Mouse (Mus musculus) urinary bladder, adult 2 months (tissue): ENCODE measurements around the gene 4930432K21Rik. TPM values are rescaled to one million over a fixed set of nuclear protein-coding genes. Genes with fewer than 3 reads are reported as not detected.

ENCODE experiments used
- DNase-seq: peaks from one replicate; pipeline ENCODE4 v3.0.0; 2022; ENCODE audit warnings: low spot score
- polyA plus RNA-seq: library from polyadenylated mRNA; depleted of rRNA; stranded (reverse); fragments of >200 nt; gene quantifications from 2 replicates; pipeline ENCODE4 v1.2.3, GENCODE M21; 2012

4930432K21Rik gene
- polyA plus RNA-seq, 1 experiment = 0.74 TPM

DNA sequence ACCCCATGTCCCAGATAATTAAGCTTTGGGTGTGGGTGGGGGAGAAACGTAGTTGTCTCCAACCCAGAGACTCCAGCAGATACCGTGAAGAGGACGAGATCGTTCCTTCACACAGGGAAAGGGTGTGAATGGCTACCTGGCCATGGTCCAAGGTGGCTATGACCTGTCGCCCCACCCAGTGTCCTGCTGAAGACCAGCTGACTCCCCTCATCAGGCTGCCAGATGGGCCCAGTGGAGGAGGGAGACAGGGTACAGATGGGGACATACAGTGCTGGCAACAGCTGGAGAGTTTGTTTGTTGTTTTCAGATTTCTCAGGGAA is 666 bp downstream of the 4930432K21Rik start:
- DNase-seq = no peak

DNA sequence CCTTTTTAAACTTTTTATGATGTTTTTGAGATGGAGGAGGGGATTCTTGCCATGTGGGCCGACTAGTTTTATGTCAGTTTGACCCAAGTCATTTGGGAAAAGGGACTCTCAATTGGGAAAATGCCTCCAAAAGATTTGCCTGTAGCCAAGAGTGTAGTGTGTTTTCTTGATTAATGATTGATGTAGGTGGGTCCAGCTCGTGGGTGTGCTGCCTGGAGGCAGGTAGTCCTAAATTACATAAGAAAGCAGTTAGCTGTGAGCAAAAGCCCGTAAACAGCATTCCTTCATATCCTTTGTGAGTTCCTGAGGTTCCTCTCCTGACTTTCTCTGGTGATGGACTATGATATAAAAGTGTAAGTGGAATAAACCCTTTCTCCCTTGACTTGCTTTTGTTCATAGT is 1.4 kb downstream of the 4930432K21Rik start:
- DNase-seq = no peak

DNA sequence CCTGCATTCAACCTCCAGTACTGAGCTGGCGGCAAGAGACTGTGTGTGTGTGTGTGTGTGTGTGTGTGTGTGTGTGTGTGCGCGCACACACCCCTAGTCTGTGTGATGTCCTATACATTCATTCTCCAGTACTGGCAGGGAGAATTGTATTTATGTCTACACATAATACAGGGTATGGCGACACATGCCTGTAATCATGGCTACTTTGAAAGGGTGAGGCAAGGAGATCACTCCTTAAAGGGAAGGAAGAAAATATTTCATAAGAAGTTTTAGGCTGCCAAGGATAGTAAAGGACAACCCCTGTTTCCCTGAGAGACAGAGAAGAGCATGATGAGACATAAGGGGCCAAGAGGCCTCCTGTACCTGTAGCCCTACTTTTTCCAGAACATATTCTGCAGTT is 9.8 kb downstream of the 4930432K21Rik start:
- no peak for DNase-seq

- DNase-seq = no peak
Measured at GRCm38 (mm10) chr8:84167696-84168095, 19.9 kb downstream of the 4930432K21Rik start.

DNA sequence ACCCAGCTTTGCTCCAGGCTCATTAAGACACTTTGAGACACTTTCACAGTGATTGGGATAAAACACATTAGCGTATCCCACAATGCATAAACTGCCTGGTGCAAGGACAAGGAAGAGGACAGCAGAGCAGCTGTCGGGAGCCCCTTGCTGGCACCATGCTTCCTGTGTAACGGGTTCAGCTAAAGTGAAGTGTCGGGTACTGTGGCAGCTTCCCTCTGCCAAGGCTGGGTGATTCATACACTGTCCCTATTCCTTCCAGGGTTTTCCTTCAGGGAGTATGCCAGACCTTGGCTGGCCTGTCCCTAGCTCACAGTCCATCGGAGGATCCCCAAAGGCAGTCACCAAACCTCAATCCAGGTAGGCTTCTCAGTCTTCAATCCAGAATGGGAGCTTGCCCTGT is 22.3 kb downstream of the 4930432K21Rik start:
- no peak for DNase-seq

GRCm38 (mm10) chr8:84173861-84174260 is 26.0 kb downstream of the 4930432K21Rik start:
- no peak for DNase-seq

GRCm38 (mm10) chr8:84176560-84176959 is 28.7 kb downstream of the 4930432K21Rik start:
- DNase-seq = no peak

DNA sequence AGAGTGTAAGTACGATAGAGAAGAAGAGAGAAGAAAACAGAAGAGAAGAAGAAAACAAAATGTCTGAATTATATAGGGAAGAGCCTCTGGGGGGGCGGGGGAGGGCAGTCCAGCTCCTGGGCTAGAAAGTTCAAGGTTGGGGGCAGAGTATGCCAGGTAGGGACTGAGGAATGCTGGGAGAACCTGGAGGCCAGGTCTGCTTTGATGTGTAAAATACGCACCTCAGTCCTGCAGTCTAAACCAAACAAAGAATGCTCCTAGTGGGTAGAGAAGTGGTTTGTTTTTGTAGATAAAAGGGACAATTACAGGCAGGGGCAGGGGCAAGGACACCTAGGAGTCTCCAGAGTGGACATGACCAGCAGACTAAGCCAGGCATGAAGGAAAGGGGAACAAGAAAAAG is 29.6 kb downstream of the 4930432K21Rik start:
- DNase-seq = no peak

DNA sequence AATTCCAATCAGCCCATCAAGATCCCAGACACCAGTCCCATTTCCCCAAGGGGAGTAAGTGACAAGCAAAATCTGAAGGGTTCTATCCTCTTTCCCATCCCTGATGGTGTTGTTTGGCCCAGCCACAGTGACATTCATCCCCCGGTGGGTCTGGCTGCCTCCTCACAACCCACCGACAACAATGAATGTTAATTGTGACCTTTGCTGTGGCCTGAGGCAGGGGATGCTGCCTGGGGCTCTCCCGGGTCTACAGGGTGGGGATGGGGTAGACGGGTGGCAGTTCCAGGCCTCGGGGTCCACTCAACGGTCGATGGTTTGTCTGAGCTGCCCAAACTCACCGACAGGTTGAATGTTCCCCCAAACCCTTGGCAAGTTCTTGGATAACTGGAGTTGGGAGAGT is 30.8 kb downstream of the 4930432K21Rik start:
- DNase-seq = no peak

DNA sequence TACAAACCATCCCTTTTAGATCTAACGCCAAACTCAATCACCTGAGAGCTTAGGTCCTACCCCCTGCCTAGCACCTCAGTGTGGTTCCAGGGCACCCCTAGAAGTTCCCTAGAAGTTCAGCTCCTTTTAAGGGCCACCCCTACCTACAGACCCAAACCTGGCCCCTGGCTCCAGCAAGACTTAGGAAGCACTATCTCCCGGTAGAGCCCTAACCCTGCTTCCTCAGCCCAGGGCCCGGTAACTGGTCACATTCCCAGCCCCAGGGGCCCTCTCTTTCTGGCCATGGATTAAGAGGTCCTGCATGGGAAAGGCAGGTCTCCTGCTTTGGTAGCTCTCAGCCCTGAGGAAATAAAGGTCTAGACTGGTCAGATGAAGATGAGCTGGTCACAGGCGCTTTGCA is 32.1 kb downstream of the 4930432K21Rik start:
- DNase-seq = no peak

- no peak for DNase-seq
Measured at GRCm38 (mm10) chr8:84180530-84181190, 32.8 kb downstream of the 4930432K21Rik start.

GRCm38 (mm10) chr8:84182833-84183232 is 35.0 kb downstream of the 4930432K21Rik start:
- DNase-seq = no peak

GRCm38 (mm10) chr8:84183261-84184084 is 35.6 kb downstream of the 4930432K21Rik start:
- DNase-seq = peak; percentile 27

DNA sequence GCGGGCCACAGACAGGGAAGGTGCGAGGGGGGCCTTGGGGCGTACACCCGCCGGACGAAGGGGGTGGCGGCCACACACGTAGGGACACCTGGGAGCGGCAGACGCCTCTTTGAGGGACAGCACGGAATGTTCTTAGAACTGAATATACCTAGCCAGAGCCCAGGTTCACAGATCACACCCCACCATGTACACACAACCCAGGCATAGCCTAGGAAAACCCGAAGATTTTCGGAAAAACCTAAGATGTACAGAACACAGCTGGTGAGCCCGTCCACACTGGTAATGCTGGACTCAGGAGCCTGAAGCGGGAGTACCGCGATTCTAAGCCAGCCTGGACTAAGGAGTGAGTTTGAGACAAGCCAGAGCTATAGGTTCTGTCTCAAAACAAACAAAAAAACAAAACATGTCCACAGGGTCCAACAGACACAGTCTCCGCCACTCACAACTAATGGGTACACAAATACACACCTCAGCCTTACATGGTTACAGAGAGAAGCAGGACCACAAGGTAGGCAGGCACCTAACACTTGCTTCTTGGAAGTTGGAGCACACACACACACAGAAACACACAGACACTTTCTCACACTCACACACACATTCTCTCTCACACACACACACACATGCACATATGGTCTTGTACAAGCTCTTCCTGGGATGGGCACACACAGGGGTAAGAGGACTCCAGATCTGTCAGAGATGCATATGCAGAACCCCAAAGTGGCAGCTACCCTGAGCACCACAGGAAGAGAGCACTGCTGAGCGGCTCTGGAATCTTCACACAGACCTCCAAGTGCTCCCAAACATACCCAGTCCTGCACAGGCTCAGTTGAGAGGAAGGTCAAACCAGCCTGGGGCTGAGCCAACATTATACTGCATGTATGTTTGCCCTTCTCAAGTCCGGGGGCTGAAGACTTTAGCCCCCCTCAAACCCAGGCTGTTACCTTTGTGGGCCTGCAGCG is 36.5 kb downstream of the 4930432K21Rik start:
- DNase-seq = peak; percentile 25

- no peak for DNase-seq
Measured at GRCm38 (mm10) chr8:84185117-84185516, 37.3 kb downstream of the 4930432K21Rik start, which contains the start of gene Nanos3. TSS of gene Nanos3 (minus strand) at chr8:84185217.

- DNase-seq = no peak
Measured at GRCm38 (mm10) chr8:84186547-84186946, 38.7 kb downstream of the 4930432K21Rik start.

DNA sequence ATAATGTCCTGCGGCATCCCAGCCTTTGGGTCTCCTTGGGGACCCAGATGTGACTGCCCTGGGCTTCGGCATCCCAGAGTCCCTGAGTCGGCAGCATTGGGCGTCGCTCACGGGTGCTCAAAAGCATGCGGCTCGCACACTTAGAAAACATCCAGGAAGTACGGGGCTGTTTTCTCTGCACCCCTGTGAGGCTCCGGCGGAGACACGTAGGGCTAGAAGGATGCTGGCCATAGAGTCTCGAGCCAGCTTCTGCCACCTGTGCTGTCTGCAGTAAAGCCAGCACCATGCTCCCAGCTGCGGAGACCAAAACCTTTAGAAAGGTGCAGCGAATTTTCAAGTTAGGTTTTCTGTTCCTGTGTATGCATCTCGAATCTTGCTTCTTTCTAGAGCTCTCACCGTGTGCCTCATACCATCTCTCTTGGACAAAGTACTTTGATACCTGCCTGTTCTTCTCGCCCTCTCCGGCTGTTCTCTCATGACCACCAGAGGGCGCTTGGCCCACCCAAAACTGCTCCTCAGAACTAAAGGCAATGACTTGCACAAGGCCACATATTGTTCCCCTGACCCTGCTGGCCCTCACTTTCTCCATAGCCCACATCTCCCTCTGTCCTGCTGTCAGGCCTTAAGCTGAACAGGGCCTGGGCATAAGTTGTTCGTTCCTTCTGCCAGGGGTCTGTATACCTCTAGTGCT is 39.4 kb downstream of the 4930432K21Rik start:
- no peak for DNase-seq

DNA sequence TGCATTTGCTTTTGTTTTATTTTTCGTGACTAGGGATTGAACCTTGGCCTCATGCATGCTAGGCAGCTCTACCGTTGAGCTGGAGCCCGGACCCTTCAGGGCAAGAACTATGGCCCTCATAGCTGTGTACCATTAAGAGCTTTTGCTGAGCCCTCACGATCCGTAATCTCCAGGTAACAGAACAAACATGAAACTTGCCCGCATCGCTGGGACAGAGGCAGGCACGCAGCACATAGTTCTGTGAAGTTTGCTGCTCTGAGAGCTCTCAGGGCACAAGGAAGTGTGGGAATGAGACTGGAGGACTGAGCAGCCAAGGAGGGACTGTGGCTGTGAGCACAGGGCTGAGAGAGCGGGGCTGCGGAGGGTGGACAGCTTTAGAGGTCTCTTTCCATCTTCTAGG is 40.8 kb downstream of the 4930432K21Rik start:
- DNase-seq = no peak

DNA sequence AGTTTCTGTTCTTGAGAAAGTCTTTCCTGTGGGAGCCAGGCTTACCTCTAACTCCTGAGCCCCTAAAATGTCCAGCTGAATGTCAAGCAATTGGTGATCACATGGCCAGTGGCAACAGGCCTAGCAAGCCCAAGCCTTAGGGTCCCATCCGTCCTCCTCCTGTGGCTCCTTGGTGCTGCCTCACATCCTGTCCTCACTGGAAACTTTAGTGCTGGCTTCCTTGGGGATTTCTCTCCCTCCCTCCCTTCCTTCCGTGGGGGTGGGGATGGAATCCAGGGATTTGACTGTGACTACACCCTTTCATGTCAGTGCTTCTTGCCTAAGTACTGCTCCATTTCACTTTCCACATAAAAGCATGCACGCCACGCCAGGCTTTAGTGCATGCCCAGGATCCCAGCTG is 41.8 kb downstream of the 4930432K21Rik start:
- DNase-seq = no peak

DNA sequence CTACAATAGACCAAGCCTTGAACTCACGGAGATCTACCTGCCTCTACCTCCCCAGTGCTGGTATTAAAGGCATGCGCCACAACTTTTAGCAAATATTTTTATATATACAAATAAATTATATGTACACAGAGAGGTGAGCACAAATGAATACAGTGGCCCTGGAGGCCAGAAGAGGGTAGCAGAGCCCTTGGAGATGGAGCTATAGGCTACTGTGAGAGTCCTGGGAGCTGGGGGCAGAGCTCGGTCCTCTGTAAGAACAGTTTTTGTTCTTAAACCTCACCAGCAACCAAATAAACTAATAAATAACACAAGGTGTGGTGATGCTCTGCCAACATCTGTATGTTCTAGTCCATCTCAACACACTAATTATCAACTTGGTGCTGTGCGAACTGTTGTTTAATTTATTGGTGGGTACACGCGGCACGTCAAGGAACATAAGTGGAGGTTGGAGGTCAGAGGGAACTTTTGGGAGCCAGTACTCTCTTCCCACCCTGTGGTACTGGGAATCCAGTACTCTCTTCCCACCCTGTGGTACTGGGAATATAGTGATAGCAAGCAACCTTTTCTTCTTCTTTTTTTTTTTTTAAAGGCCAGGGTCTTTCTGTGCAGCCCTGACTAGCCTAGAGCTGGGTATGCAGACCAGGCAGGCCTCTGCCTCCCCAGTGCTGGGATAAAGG is 42.5 kb downstream of the 4930432K21Rik start:
- DNase-seq = no peak

DNA sequence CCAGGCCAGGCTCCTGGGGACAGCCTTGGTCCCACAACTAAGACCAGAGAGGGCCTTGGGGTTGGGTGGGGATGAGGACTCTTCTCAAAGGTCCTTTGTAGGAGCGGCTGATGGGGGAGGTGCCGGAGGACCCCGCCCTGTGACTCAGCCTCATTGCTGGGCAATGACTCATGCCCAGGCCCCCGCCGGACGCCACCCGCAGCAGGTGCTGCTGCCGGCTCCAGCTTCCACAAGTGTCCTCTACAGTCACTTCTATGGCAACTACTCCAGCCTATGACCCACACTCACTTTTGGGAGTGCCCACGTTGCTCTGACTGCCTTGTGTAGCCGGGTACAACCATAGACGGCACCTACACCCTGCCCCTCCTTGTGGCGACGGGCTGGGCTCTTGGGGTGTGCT is 44.2 kb downstream of the 4930432K21Rik start:
- peak; percentile 64 for DNase-seq
